Mouse (Mus musculus) ES-CJ7 (cell line): ENCODE results near the gene Asb6.
A peak's percentile ranks its signal among the peaks of the same experiment; 100 is the strongest.

Experiments used
- DNase-seq: peaks from one replicate; pipeline ENCODE4 v3.0.0; 2011; ENCODE audit warnings: low read depth, low spot score

Gene Asb6

GRCm38 (mm10) chr2:30830283-30830795, at the start of gene Asb6:
Asb6 (minus strand) TSS chr2:30830333.
- DNase-seq, result no peak

GRCm38 (mm10) chr2:30879481-30879880, 49.3 kb upstream of the Asb6 start:
- DNase-seq, result peak; percentile 51

GRCm38 (mm10) chr2:30875621-30876432, 45.7 kb upstream of the Asb6 start:
- DNase-seq, result peak; percentile 27

GRCm38 (mm10) chr2:30875096-30875495, 45.0 kb upstream of the Asb6 start:
- DNase-seq, result no peak

- DNase-seq, result no peak
These were observed 44.3 kb upstream of the Asb6 start for GRCm38 (mm10) chr2:30874445-30874844.

- DNase-seq, result no peak
These were observed 42.5 kb upstream of the Asb6 start for GRCm38 (mm10) chr2:30872669-30873068.

- DNase-seq, result peak; percentile 71
These were observed 40.7 kb upstream of the Asb6 start for GRCm38 (mm10) chr2:30870863-30871262.

- DNase-seq, result no peak
These were observed 35.3 kb upstream of the Asb6 start for GRCm38 (mm10) chr2:30865426-30865825.

- no peak for DNase-seq
These were observed 34.8 kb upstream of the Asb6 start for GRCm38 (mm10) chr2:30864968-30865381.

- DNase-seq, result no peak
These were observed 33.4 kb upstream of the Asb6 start for GRCm38 (mm10) chr2:30863574-30863973.

- DNase-seq, result peak; percentile 65
These were observed 31.9 kb upstream of the Asb6 start for GRCm38 (mm10) chr2:30862081-30862480.

- no peak for DNase-seq
These were observed 29.6 kb upstream of the Asb6 start for GRCm38 (mm10) chr2:30859782-30860181.

GRCm38 (mm10) chr2:30857076-30857475, 26.9 kb upstream of the Asb6 start:
- DNase-seq, result no peak

GRCm38 (mm10) chr2:30852771-30853313, 22.7 kb upstream of the Asb6 start:
- no peak for DNase-seq

GRCm38 (mm10) chr2:30850581-30850980, 20.4 kb upstream of the Asb6 start:
- no peak for DNase-seq

GRCm38 (mm10) chr2:30848184-30848583, 18.1 kb upstream of the Asb6 start:
- no peak for DNase-seq

GRCm38 (mm10) chr2:30846723-30847122, 16.6 kb upstream of the Asb6 start:
- DNase-seq, result no peak

GRCm38 (mm10) chr2:30846236-30846635, 16.1 kb upstream of the Asb6 start:
- no peak for DNase-seq

- DNase-seq, result no peak
These were observed 15.3 kb upstream of the Asb6 start for GRCm38 (mm10) chr2:30845152-30846070.

- no peak for DNase-seq
These were observed 12.5 kb upstream of the Asb6 start for GRCm38 (mm10) chr2:30842615-30843014.

GRCm38 (mm10) chr2:30836238-30836990, 6.3 kb upstream of the Asb6 start:
- DNase-seq, result no peak
